In genomic region chr2:148430941-148431340, GRCm38 (mm10) we compare ENCODE assay signal across 24 mouse cellular contexts. TPM values are rescaled to one million over a fixed set of nuclear protein-coding genes. Genes with fewer than 3 reads are reported as not detected.
DNase-seq lines count a peak whose midpoint lies in the region; ATAC-seq lines count a peak whose summit lies in the region.
"Had no signal": no experiment of that assay in that cellular context is flagged by ENCODE, and none has a peak within 500 bp of the region (broad histone marks: within the 10 kb centered on the region; RNA-seq: fewer than 3 reads in every experiment).

No protein-coding gene starts in this region.

- no peak overlapping the region for H3K4me3 ChIP-seq in kidney, embryonic 16.5 days (ENCODE audit: low read length)
- H3K4me3 ChIP-seq: embryonic facial prominence, embryonic 10.5 days; embryonic facial prominence, embryonic 12.5 days; forebrain, embryonic 13.5 days; forebrain, embryonic 15.5 days had no signal

- ATAC-seq in kidney, embryonic 16.5 days (ENCODE audit: low FRiP score, low TSS enrichment), result no peak
- ATAC-seq: CD4-positive, CD25-positive, alpha-beta regulatory T cell, adult 4 months; forebrain, embryonic 13.5 days; forebrain, embryonic 15.5 days; forebrain, postnatal 0 days had no signal

- peak overlapping the region; percentile 8; the same call in 1 of the 2 replicates for H3K27ac ChIP-seq in kidney, embryonic 16.5 days (ENCODE audit: low read length)
- H3K27ac ChIP-seq: embryonic facial prominence, embryonic 10.5 days; embryonic facial prominence, embryonic 12.5 days; forebrain, embryonic 13.5 days; forebrain, embryonic 15.5 days had no signal

- DNase-seq in heart, adult 11 months, result peak; percentile 17
- no peak for DNase-seq in heart, postnatal 25 days (ENCODE audit: low spot score)
- no peak for DNase-seq in kidney, postnatal 14 days
- DNase-seq in layer of hippocampus, adult 9-10 months (ENCODE audit: low spot score), result peak; percentile 26
- no peak for DNase-seq in layer of hippocampus, postnatal 10 days (ENCODE audit: low spot score in 2 of 2)
- DNase-seq in brain, adult 2 months (ENCODE audit: low read depth, low spot score), result peak; percentile 24
- DNase-seq in lung, postnatal 25 days (ENCODE audit: low spot score), result no peak
- DNase-seq: adrenal gland, adult 2 months; adrenal gland, postnatal 10 days; adrenal gland, postnatal 25 days; cerebellum, adult 11-12 months; cerebellum, adult 2 months; cerebellum, adult 9-10 months; cerebellum, postnatal 10 days; cerebellum, postnatal 25 days; forebrain, postnatal 0 days had no signal

- intact Hi-C loops in heart, postnatal 25 days (cut with DNase I), result no loop called here

- 70% methylated on average over 4 of the region's 4 CpGs for WGBS in kidney, embryonic 16.5 days

- H3K9ac ChIP-seq in kidney, embryonic 16.5 days (replicated peaks; ENCODE audit: low read length), result no peak overlapping the region
- H3K9ac ChIP-seq: embryonic facial prominence, embryonic 12.5 days; forebrain, embryonic 13.5 days; forebrain, embryonic 15.5 days; forebrain, postnatal 0 days had no signal

- H3K9me3 ChIP-seq in kidney, embryonic 16.5 days (ENCODE audit: low read length), result no peaks in the 10 kb centered on the region
- H3K9me3 ChIP-seq: embryonic facial prominence, embryonic 10.5 days; embryonic facial prominence, embryonic 12.5 days; forebrain, embryonic 13.5 days; forebrain, embryonic 15.5 days had no signal

- H3K4me1 ChIP-seq in kidney, embryonic 16.5 days (ENCODE audit: insufficient read depth, low read length), result peaks cover 4% of the 10 kb centered on the region; the same call in 1 of the 2 replicates
- H3K4me1 ChIP-seq: embryonic facial prominence, embryonic 10.5 days; embryonic facial prominence, embryonic 12.5 days; forebrain, embryonic 15.5 days had no signal

- H3K36me3 ChIP-seq in kidney, embryonic 16.5 days (ENCODE audit: insufficient read depth, low read length), result no peaks in the 10 kb centered on the region
- H3K36me3 ChIP-seq: embryonic facial prominence, embryonic 10.5 days; embryonic facial prominence, embryonic 12.5 days; forebrain, embryonic 15.5 days; G1E had no signal

- no peak overlapping the region for H3K4me2 ChIP-seq in kidney, embryonic 16.5 days (replicated peaks; ENCODE audit: low read depth, low read length)
- H3K4me2 ChIP-seq: embryonic facial prominence, embryonic 12.5 days; forebrain, embryonic 13.5 days; forebrain, embryonic 15.5 days had no signal

- no peaks in the 10 kb centered on the region for H3K27me3 ChIP-seq in kidney, embryonic 16.5 days (ENCODE audit: insufficient read depth, low read length)
- H3K27me3 ChIP-seq: CH12.LX; embryonic facial prominence, embryonic 12.5 days; forebrain, embryonic 13.5 days; forebrain, embryonic 15.5 days had no signal

RNA-seq across cellular contexts. Expression of gene Cd93, which starts 12.4 kb away (rescaled TPM):
- total RNA-seq in heart, postnatal 25 days (2021), result 10 to 100 TPM; 70.2 to 74.9 TPM
- 19.0 and 20.0 TPM in 2 replicates for polyA plus RNA-seq in kidney, embryonic 16.5 days (2015; fragmentation: Nextera tagmentation; extraction: Ambion mirVana)
- total RNA-seq in layer of hippocampus, postnatal 10 days (2021), result 10 to 100 TPM; 21.4 to 21.9 TPM

RNA-seq across cellular contexts. Expression of gene Thbd, which starts 23.0 kb away (rescaled TPM):
- 10 to 100 TPM; 41.8 to 57.1 TPM for total RNA-seq in heart, postnatal 25 days (2021)
- polyA plus RNA-seq in kidney, embryonic 16.5 days (2015; fragmentation: Nextera tagmentation; extraction: Ambion mirVana), result 13.1 and 15.9 TPM in 2 replicates
- total RNA-seq in layer of hippocampus, postnatal 10 days (2021), result 1 to 10 TPM; 4.2 to 6.6 TPM
- total RNA-seq: CH12.LX, G1E had no signal
- polyA plus RNA-seq: G1E had no signal

RNA-seq across cellular contexts. Expression of gene Sstr4, which starts 35.8 kb away (rescaled TPM):
- total RNA-seq in heart, postnatal 25 days (2021), result 1 to 10 TPM; 1.0 to 1.2 TPM
- 0.15 and 0.72 TPM in 2 replicates for polyA plus RNA-seq in kidney, embryonic 16.5 days (2015; fragmentation: Nextera tagmentation; extraction: Ambion mirVana)
- total RNA-seq in layer of hippocampus, postnatal 10 days (2021), result 10 to 100 TPM; 44.5 to 52.2 TPM
- total RNA-seq: adrenal gland, postnatal 25 days; CH12.LX; G1E had no signal
- polyA plus RNA-seq: CD4-positive, CD25-positive, alpha-beta regulatory T cell, adult 4 months; G1E had no signal

Comparison
In these comparisons a context has a peak if more than half of its experiments do, and no peak if none do; other contexts are left out.
1. DNase-seq: peak in heart, adult 11 months (single experiment), layer of hippocampus, adult 9-10 months (single experiment) and brain, adult 2 months (single experiment); none in heart, postnatal 25 days (single experiment), kidney, postnatal 14 days (single experiment), layer of hippocampus, postnatal 10 days (0 of 2) and lung, postnatal 25 days (single experiment).
2. RNA of gene Thbd, which starts 23.0 kb away (total RNA-seq): 41.8 to 57.1 TPM in heart, postnatal 25 days; 4.2 to 6.6 TPM in layer of hippocampus, postnatal 10 days; every median in the first group is over 4 times any median in the second.
3. RNA of gene Sstr4, which starts 35.8 kb away (total RNA-seq): 44.5 to 52.2 TPM in layer of hippocampus, postnatal 10 days; 1.0 to 1.2 TPM in heart, postnatal 25 days; every median in the first group is over 10 times any median in the second.